Mouse (Mus musculus): ENCODE results near the gene Cers3.
A peak's percentile ranks its signal among the peaks of the same experiment; 100 is the strongest.

DNA sequence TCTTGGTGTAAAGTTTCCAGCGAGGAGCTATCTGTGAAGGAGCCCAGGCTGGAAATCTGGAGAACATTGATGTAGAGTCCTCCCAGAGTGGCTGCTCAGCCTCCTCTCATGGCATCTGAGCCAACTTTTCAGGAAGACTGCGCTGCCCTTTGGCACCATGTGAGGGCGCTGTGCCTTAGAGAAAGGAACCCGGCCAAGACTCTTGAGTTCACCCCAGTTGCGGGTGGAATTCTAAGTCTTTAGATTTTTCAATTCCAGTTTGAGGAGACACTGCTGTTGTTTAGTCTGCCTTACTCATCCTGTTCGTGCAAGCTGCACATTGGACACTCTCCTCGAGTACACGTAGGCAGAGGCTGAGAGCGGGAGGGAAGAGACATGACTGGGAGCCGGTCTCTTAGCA lies 98.7 kb downstream of the Cers3 start:
- TF ChIP-seq CTCF (conservative IDR thresholded peaks at IDR 0.05 in 1 of 2, IDR thresholded peaks at IDR 0.05 in 1 of 2; ENCODE audit: low read depth in 2 of 2, low read length in 2 of 2) (peak; percentile 33 to 60; a peak in 3 of 4 replicates), NELFE (IDR thresholded peaks at IDR 0.05; ENCODE audit: low read depth, low read length) (no peak), CHD2 (IDR thresholded peaks at IDR 0.05; ENCODE audit: low read length) (no peak), ZNF384 (IDR thresholded peaks at IDR 0.05; ENCODE audit: low read depth, low read length) (no peak), GABPA (IDR thresholded peaks at IDR 0.05; ENCODE audit: insufficient replicate concordance, low read depth, low read length) (no peak), E2F4 (IDR thresholded peaks at IDR 0.05; ENCODE audit: insufficient replicate concordance, low read depth, low read length) (no peak)
